Mouse (Mus musculus) lung, postnatal 0 days (tissue): Measurements from ENCODE around the gene Csrp1.

Source experiments
- CTCF ChIP-seq: IDR thresholded peaks from 2 replicates; pipeline ENCODE4 v1.5.1; 2016; ENCODE audit warnings: antibody characterized with exemption, mild to moderate bottlenecking
- EP300 ChIP-seq: IDR thresholded peaks from 2 replicates; pipeline ENCODE4 v1.6.1; 2016; ENCODE audit warnings: antibody characterized with exemption, mild to moderate bottlenecking, control low read depth

DNA sequence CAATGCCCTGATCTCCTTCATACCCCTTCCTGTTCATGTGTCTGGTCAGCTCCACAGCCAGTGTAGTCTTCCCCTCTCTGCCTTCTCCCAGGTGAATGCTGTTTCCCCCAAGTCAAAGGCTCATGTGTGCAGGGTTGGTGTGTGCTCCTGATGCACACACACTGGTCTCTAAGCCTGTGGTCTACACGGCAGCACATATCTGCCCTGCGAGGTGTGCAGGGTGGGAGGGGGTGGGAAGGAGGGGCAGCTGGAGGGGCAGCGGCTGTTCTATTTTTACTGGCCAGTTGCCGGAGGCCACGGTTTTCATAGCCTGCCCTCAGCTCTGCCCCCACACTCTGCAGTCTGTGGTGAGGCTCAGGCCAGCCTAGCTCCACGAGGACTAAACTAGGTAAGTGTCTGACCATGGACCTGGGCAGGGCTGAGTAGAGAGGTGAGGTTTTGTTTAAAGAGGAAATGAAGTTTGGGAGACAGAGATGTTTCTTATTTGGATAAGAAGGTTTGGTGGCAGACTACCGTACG is 79.3 kb downstream of the Csrp1 start:
- TF ChIP-seq CTCF (no peak), EP300 (no peak)
